Mouse (Mus musculus) forebrain, embryonic 10.5 days (tissue): ENCODE measurements around the gene Tmem186. TPM values are rescaled to one million over a fixed set of nuclear protein-coding genes. Genes with fewer than 3 reads are reported as not detected.

Experiments
- DNase-seq: peaks from one replicate; pipeline ENCODE4 v3.0.0-alpha.2; 2017; ENCODE audit warnings: low spot score; ENCODE audit errors: extremely low spot score
- H3K27ac ChIP-seq: fragments of 300-500 bp; sonication (generic); 2 replicates; pipeline ENCODE4 v1.5.1; 2016; ENCODE audit warnings: mild to moderate bottlenecking
- H3K27me3 ChIP-seq: fragments of 300-500 bp; sonication (generic); 2 replicates; pipeline ENCODE4 v1.6.1; 2016; ENCODE audit warnings: mild to moderate bottlenecking; ENCODE audit not compliant: poor library complexity, severe bottlenecking
- H3K36me3 ChIP-seq: fragments of 300-500 bp; sonication (generic); replicated peaks from 2 replicates; pipeline ENCODE4 v1.6.1; 2016; ENCODE audit warnings: mild to moderate bottlenecking, moderate library complexity
- H3K4me1 ChIP-seq: fragments of 300-500 bp; sonication (generic); 2 replicates; pipeline ENCODE4 v1.6.1; 2016
- H3K4me3 ChIP-seq: fragments of 300-500 bp; sonication (generic); 2 replicates; pipeline ENCODE4 v1.5.1; 2016; ENCODE audit warnings: mild to moderate bottlenecking, moderate library complexity
- H3K9me3 ChIP-seq: fragments of 300-500 bp; sonication (generic); 2 replicates; pipeline ENCODE4 v1.6.1; 2016; ENCODE audit warnings: mild to moderate bottlenecking, moderate library complexity
- WGBS: fragments of 180-500 bp; shearing (Covaris S2); methylation state at CpG from one replicate; pipeline ENCODE4 v1.1.7; 2016; 5-methylcytosine and 5-hydroxymethylcytosine counted together
- polyA plus RNA-seq: library from polyadenylated mRNA; unstranded; fragments of >200 nt; fragmentation: Nextera tagmentation; extraction: Ambion mirVana; gene quantifications from 2 replicates; pipeline ENCODE4 v1.2.1, GENCODE M21; 2016

The Tmem186 gene
- polyA plus RNA-seq: 27.1 and 27.5 TPM in 2 replicates

- under 1% methylated on average over 59 of the region's 59 CpGs for WGBS
- DNase-seq: peak; percentile 82
- Histone ChIP-seq H3K27ac (peak within 1 kb of the TSS; percentile 95), H3K27me3 (no peaks in the 10 kb centered on the region), H3K36me3 (peaks cover 40% of the 10 kb centered on the region), H3K4me1 (peaks cover 32% of the 10 kb centered on the region), H3K9me3 (no peaks in the 10 kb centered on the region), H3K4me3 (peak within 1 kb of the TSS; percentile 83)
Measured at GRCm38 (mm10) chr16:8637217-8638051, at the start of gene Tmem186, which contains the start of gene Pmm2. Gene Tmem186, minus strand, starts transcription at chr16:8637712. Gene Pmm2, plus strand, starts transcription at chr16:8637674.

DNA sequence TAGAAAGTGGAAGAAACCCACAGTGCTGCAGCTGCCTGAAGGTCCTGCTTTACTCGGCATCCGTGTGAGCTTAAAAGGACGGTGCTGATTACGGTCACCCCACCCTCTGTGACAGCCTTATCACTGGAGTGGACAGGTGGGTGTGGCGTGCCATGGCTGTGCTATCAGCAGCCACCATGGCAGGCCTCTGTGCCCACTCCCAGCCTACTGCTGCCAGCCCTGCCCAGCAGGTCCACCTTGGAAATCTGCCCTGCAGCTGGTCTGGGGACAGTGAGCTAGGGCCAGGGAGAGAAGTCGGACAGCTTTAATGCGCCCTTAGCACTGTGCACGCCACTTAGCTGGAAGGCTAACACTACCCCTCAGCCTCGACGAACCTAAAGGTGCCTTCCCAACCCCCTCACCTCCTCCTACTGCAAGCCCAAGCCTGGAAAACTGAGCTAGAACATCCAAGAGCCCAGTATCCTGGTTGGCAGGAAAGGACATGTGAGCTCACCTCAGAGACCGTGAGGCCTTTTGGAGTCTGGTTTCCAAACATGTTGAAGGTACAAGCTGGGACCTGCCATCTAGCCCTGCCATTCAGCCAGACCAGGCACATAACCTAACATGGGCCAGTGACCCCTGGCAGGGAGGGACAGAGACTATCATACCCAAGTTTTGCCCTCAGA, 49.5 kb upstream of the Tmem186 start:
- Histone ChIP-seq H3K27me3 (no peaks in the 10 kb centered on the region), H3K4me1 (no peaks in the 10 kb centered on the region), H3K27ac (no peak overlapping the region), H3K9me3 (no peaks in the 10 kb centered on the region), H3K36me3 (peaks cover 77% of the 10 kb centered on the region), H3K4me3 (no peak overlapping the region)
- WGBS: 84% methylated on average over 11 of the region's 11 CpGs
- no peak for DNase-seq

GRCm38 (mm10) chr16:8686121-8686870, 48.8 kb upstream of the Tmem186 start:
- DNase-seq: peak; percentile 70
- 58% methylated on average over 7 of the region's 7 CpGs for WGBS
- H3K36me3 ChIP-seq: peaks cover 70% of the 10 kb centered on the region
- H3K9me3 ChIP-seq: no peaks in the 10 kb centered on the region
- no peaks in the 10 kb centered on the region for H3K27me3 ChIP-seq
- no peak overlapping the region for H3K4me3 ChIP-seq
- no peak overlapping the region for H3K27ac ChIP-seq
- H3K4me1 ChIP-seq: no peaks in the 10 kb centered on the region

GRCm38 (mm10) chr16:8685087-8685486, 47.6 kb upstream of the Tmem186 start:
- no peak overlapping the region for H3K4me3 ChIP-seq
- DNase-seq: no peak
- H3K27ac ChIP-seq: no peak overlapping the region
- no peaks in the 10 kb centered on the region for H3K4me1 ChIP-seq
- 94% methylated on average over 4 of the region's 4 CpGs for WGBS
- no peaks in the 10 kb centered on the region for H3K9me3 ChIP-seq
- H3K27me3 ChIP-seq: no peaks in the 10 kb centered on the region
- H3K36me3 ChIP-seq: peaks cover 58% of the 10 kb centered on the region

GRCm38 (mm10) chr16:8680470-8680869, 43.0 kb upstream of the Tmem186 start, which contains the start of gene Gm5767:
Gene Gm5767, plus strand, starts transcription at chr16:8680770.
- DNase-seq: no peak
- whole genome bisulfite sequencing: 87% methylated on average over 5 of the region's 5 CpGs
- peaks cover 21% of the 10 kb centered on the region for H3K36me3 ChIP-seq
- no peak within 1 kb of the TSS for H3K27ac ChIP-seq
- no peaks in the 10 kb centered on the region for H3K4me1 ChIP-seq
- no peaks in the 10 kb centered on the region for H3K9me3 ChIP-seq
- H3K27me3 ChIP-seq: no peaks in the 10 kb centered on the region
- H3K4me3 ChIP-seq: no peak within 1 kb of the TSS

DNA sequence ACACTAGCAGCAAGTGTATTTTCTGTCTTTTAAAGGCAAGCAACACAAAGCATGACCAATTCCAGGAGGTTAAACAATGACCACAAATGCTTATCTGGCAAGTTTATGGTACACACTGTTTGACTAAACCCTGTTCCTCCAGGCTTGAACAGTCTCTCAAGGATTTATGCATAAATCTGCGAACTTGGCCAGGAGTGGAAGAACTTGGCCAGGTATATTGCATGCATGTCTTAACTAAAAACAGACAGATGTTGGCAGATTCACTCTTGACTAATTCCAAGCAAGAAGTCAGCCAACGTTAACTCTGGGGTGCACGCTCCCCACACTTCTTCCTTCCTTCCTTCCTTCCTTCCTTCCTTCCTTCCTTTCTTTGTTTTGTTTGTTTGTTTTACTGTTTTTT, 42.3 kb upstream of the Tmem186 start:
- H3K36me3 ChIP-seq: peaks cover 16% of the 10 kb centered on the region; the same call in 1 of the 2 replicates
- no peaks in the 10 kb centered on the region for H3K9me3 ChIP-seq
- H3K27me3 ChIP-seq: no peaks in the 10 kb centered on the region
- DNase-seq: no peak
- H3K4me3 ChIP-seq: no peak overlapping the region
- 86% methylated on average over 3 of the region's 3 CpGs for WGBS
- no peaks in the 10 kb centered on the region for H3K4me1 ChIP-seq
- no peak overlapping the region for H3K27ac ChIP-seq

DNA sequence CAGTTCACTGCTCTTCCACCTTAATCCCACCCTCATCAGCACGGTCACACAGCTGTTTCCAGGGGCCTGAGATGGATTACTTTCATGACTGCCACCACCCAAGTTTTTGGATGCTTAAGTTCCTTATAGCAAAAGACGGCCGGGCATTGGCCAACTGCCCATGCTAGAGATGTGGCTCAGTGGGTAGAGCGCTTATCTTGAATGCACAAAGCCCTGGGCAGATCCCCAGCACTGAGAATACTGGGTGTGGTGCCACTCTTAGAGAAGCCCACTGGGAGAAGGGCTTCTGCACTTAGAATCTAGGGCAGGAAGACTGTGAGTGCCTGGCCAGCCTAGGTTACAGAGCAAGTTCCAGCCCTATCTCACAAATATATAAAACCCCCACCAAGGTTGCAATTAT, 41.2 kb upstream of the Tmem186 start:
- DNase-seq: no peak
- Histone ChIP-seq H3K9me3 (no peaks in the 10 kb centered on the region), H3K27me3 (peaks cover 6% of the 10 kb centered on the region), H3K4me1 (0 out of 2 replicates have a peak, but pooled peaks cover 4% of the 10 kb centered on the region), H3K4me3 (no peak overlapping the region), H3K36me3 (peaks cover 6% of the 10 kb centered on the region; the same call in 1 of the 2 replicates), H3K27ac (no peak overlapping the region)
- WGBS: 87% methylated on average over 4 of the region's 4 CpGs

DNA sequence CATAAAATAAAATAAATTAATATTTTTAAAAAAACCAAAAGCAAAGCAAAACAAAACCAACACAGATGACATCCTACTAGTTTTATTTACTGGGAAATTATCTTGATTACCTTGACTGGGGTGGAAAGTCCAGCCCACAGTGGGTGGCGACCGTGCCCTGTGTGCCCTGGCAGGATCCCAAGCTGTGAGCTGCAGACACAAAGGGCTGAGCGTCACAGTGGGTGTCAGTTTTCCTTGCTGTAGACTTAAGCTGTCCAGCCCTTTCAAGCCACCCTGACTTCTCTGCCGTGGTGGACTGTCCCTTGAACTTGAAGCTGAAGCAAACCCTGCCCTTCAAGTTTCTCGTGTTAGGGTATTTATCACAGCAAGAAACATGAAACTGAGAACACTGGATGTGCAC, 40.5 kb upstream of the Tmem186 start:
- Histone ChIP-seq H3K4me3 (no peak overlapping the region), H3K4me1 (0 out of 2 replicates have a peak, but pooled peaks cover 4% of the 10 kb centered on the region), H3K9me3 (no peaks in the 10 kb centered on the region), H3K27ac (no peak overlapping the region), H3K27me3 (peaks cover 13% of the 10 kb centered on the region), H3K36me3 (no peaks in the 10 kb centered on the region)
- WGBS: 69% methylated on average over 5 of the region's 5 CpGs
- DNase-seq: no peak

GRCm38 (mm10) chr16:8676800-8677199, 39.3 kb upstream of the Tmem186 start:
- H3K4me3 ChIP-seq: no peak overlapping the region
- H3K27ac ChIP-seq: no peak overlapping the region
- H3K4me1 ChIP-seq: peaks cover 13% of the 10 kb centered on the region
- DNase-seq: peak; percentile 36
- H3K27me3 ChIP-seq: peaks cover 19% of the 10 kb centered on the region
- H3K9me3 ChIP-seq: no peaks in the 10 kb centered on the region
- no peaks in the 10 kb centered on the region for H3K36me3 ChIP-seq
- 56% methylated on average over 4 of the region's 4 CpGs for WGBS

DNA sequence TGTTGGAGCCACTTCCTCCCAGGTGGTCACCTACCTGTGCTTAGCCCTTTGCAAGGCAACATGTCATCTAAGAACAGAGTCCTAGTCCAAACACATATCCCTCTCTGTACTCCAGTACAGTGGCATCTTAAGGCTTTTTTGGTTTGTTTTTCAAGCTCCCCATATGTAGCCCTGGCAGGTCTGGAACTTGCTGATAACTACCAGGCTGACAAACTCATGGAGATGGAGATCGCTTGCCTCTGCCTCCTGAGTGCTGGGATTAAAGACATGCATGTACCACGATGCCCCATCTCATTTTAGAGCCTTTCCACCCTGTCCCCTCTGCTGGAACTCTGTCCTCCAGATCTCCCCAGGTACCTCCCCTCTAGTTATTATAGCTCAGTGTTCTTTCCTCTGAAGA, 38.7 kb upstream of the Tmem186 start:
- H3K36me3 ChIP-seq: no peaks in the 10 kb centered on the region
- WGBS: 72% methylated on average over 2 of the region's 2 CpGs

DNA sequence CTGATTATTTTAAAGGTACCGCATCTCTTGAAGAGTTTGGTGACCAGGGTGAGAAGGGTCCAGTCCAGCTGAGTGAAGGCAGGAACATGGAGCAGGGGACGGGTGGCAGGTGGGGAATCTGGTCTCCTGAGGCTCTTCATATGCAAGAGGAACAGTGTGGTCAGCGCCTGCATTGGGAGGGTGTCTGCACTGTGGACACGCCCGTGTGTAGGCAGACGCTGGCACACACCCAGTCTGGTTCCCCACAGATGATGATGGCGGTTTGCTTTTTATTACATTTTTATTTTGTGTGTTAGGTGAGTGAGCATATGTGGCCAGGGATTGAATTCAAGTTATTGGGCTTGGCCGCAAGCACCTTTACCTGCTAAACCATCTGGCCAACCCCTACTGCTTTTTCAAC, 38.0 kb upstream of the Tmem186 start:
- 85% methylated on average over 8 of the region's 8 CpGs for WGBS

More for the DNA sequence above, 38.7 kb upstream of the Tmem186 start:
- H3K4me3 ChIP-seq: no peak overlapping the region
- H3K27ac ChIP-seq: no peak overlapping the region
- peaks cover 18% of the 10 kb centered on the region for H3K4me1 ChIP-seq
- peaks cover 19% of the 10 kb centered on the region for H3K27me3 ChIP-seq
- no peaks in the 10 kb centered on the region for H3K9me3 ChIP-seq
- no peak for DNase-seq

GRCm38 (mm10) chr16:8674165-8674564, 36.7 kb upstream of the Tmem186 start:
- Histone ChIP-seq H3K27ac (no peak overlapping the region), H3K27me3 (peaks cover 21% of the 10 kb centered on the region), H3K4me1 (peaks cover 39% of the 10 kb centered on the region), H3K4me3 (no peak overlapping the region), H3K36me3 (0 out of 2 replicates have a peak, but pooled peaks cover under 1% of the 10 kb centered on the region), H3K9me3 (no peaks in the 10 kb centered on the region)
- 2% methylated on average over 8 of the region's 8 CpGs for WGBS
- DNase-seq: peak; percentile 44

More for the DNA sequence above, 38.0 kb upstream of the Tmem186 start:
- peaks cover 19% of the 10 kb centered on the region for H3K27me3 ChIP-seq
- H3K27ac ChIP-seq: no peak overlapping the region
- DNase-seq: no peak
- no peak overlapping the region for H3K4me3 ChIP-seq
- no peaks in the 10 kb centered on the region for H3K9me3 ChIP-seq
- peaks cover 25% of the 10 kb centered on the region for H3K4me1 ChIP-seq
- no peaks in the 10 kb centered on the region for H3K36me3 ChIP-seq
